Mouse (Mus musculus): ENCODE data around the gene Rimbp3. TPM values are rescaled to one million over a fixed set of nuclear protein-coding genes. Genes with fewer than 3 reads are reported as not detected.

Rimbp3 gene
- polyA plus RNA-seq, 1 experiment from 2014 or later: 0.14 TPM

GRCm38 (mm10) chr16:17200121-17200952 lies 8.1 kb upstream of the Rimbp3 start:
- 1% methylated on average over 24 of the region's 24 CpGs for WGBS
- peak overlapping the region; percentile 99 for H3K4me3 ChIP-seq (ENCODE audit: low read depth, low read length)
- ATAC-seq: 0 out of 2 replicates have a peak, but pooled peaks have one; percentile 3

GRCm38 (mm10) chr16:17200953-17201707 lies 7.3 kb upstream of the Rimbp3 start:
- H3K9ac ChIP-seq (ENCODE audit: low read depth, low read length): peak overlapping the region; percentile 99
- under 1% methylated on average over 72 of the region's 72 CpGs for WGBS
- peak; percentile 77 for ATAC-seq

More at GRCm38 (mm10) chr16:17200121-17200952, 8.1 kb upstream of the Rimbp3 start:
- Histone ChIP-seq H3K27me3 (replicated peaks; ENCODE audit: control insufficient read depth, insufficient read depth, low read length) (no peaks in the 10 kb centered on the region), H3K27ac (ENCODE audit: low read depth, low read length) (peak overlapping the region; percentile 81), H3K4me2 (replicated peaks; ENCODE audit: low read depth) (peak overlapping the region; percentile 74), H3K9me3 (ENCODE audit: control insufficient read depth) (no peaks in the 10 kb centered on the region), H3K36me3 (ENCODE audit: control insufficient read depth, insufficient read depth) (no peaks in the 10 kb centered on the region), H3K4me1 (replicated peaks; ENCODE audit: control insufficient read depth, insufficient read depth, low read length) (0 out of 2 replicates have a peak, but pooled peaks cover 4% of the 10 kb centered on the region), H3K9ac (ENCODE audit: low read depth, low read length) (peak overlapping the region; percentile 99)
- TF ChIP-seq CTCF (IDR thresholded peaks at IDR 0.05; ENCODE audit: low read depth): no peak

GRCm38 (mm10) chr16:17201977-17202376 lies 6.4 kb upstream of the Rimbp3 start:
- peak; percentile 68 for TF ChIP-seq CTCF (IDR thresholded peaks at IDR 0.05; ENCODE audit: low read depth)
- Histone ChIP-seq H3K4me1 (replicated peaks; ENCODE audit: control insufficient read depth, insufficient read depth, low read length) (0 out of 2 replicates have a peak, but pooled peaks cover 4% of the 10 kb centered on the region), H3K36me3 (ENCODE audit: control insufficient read depth, insufficient read depth) (no peaks in the 10 kb centered on the region), H3K4me3 (ENCODE audit: low read depth, low read length) (no peak overlapping the region), H3K27me3 (replicated peaks; ENCODE audit: control insufficient read depth, insufficient read depth, low read length) (no peaks in the 10 kb centered on the region), H3K27ac (ENCODE audit: low read depth, low read length) (no peak overlapping the region), H3K9me3 (ENCODE audit: control insufficient read depth) (no peaks in the 10 kb centered on the region), H3K4me2 (replicated peaks; ENCODE audit: low read depth) (no peak overlapping the region), H3K9ac (ENCODE audit: low read depth, low read length) (no peak overlapping the region)
- peak; percentile 48 for ATAC-seq
- WGBS: 53% methylated on average over 2 of the region's 2 CpGs

More at GRCm38 (mm10) chr16:17200953-17201707, 7.3 kb upstream of the Rimbp3 start:
- TF ChIP-seq CTCF (IDR thresholded peaks at IDR 0.05; ENCODE audit: low read depth): 0 out of 2 replicates have a peak, but pooled peaks have one; percentile 2
- Histone ChIP-seq H3K27me3 (replicated peaks; ENCODE audit: control insufficient read depth, insufficient read depth, low read length) (no peaks in the 10 kb centered on the region), H3K4me2 (replicated peaks; ENCODE audit: low read depth) (peak overlapping the region; percentile 74), H3K9me3 (ENCODE audit: control insufficient read depth) (no peaks in the 10 kb centered on the region), H3K4me1 (replicated peaks; ENCODE audit: control insufficient read depth, insufficient read depth, low read length) (0 out of 2 replicates have a peak, but pooled peaks cover 4% of the 10 kb centered on the region), H3K27ac (ENCODE audit: low read depth, low read length) (peak overlapping the region; percentile 81), H3K4me3 (ENCODE audit: low read depth, low read length) (peak overlapping the region; percentile 99), H3K36me3 (ENCODE audit: control insufficient read depth, insufficient read depth) (no peaks in the 10 kb centered on the region)

GRCm38 (mm10) chr16:17202549-17202948 lies 5.9 kb upstream of the Rimbp3 start, which contains the start of gene Ube2l3:
Gene Ube2l3 (minus strand): TSS chr16:17202649.
- peak within 1 kb of the TSS; percentile 99 for H3K4me3 ChIP-seq (ENCODE audit: low read depth, low read length)
- ATAC-seq: no peak
- no peak within 1 kb of the TSS for H3K27ac ChIP-seq (ENCODE audit: low read depth, low read length)
- H3K9ac ChIP-seq (ENCODE audit: low read depth, low read length): no peak within 1 kb of the TSS
- H3K9me3 ChIP-seq (ENCODE audit: control insufficient read depth): no peaks in the 10 kb centered on the region
- 97% methylated on average over 1 of the region's 1 CpGs for WGBS
- H3K36me3 ChIP-seq (ENCODE audit: control insufficient read depth, insufficient read depth): no peaks in the 10 kb centered on the region
- peak within 1 kb of the TSS; percentile 74 for H3K4me2 ChIP-seq (replicated peaks; ENCODE audit: low read depth)
- H3K4me1 ChIP-seq (replicated peaks; ENCODE audit: control insufficient read depth, insufficient read depth, low read length): 0 out of 2 replicates have a peak, but pooled peaks cover 4% of the 10 kb centered on the region
- TF ChIP-seq CTCF (IDR thresholded peaks at IDR 0.05; ENCODE audit: low read depth): no peak
- no peaks in the 10 kb centered on the region for H3K27me3 ChIP-seq (replicated peaks; ENCODE audit: control insufficient read depth, insufficient read depth, low read length)

GRCm38 (mm10) chr16:17204990-17205389 lies 3.4 kb upstream of the Rimbp3 start:
- no peak overlapping the region for H3K4me3 ChIP-seq (ENCODE audit: low read depth, low read length)
- TF ChIP-seq CTCF (IDR thresholded peaks at IDR 0.05; ENCODE audit: low read depth): peak; percentile 84
- ATAC-seq: no peak
- no peaks in the 10 kb centered on the region for H3K36me3 ChIP-seq (ENCODE audit: control insufficient read depth, insufficient read depth)
- no peak overlapping the region for H3K4me2 ChIP-seq (replicated peaks; ENCODE audit: low read depth)
- no peaks in the 10 kb centered on the region for H3K9me3 ChIP-seq (ENCODE audit: control insufficient read depth)
- H3K9ac ChIP-seq (ENCODE audit: low read depth, low read length): no peak overlapping the region
- H3K4me1 ChIP-seq (replicated peaks; ENCODE audit: control insufficient read depth, insufficient read depth, low read length): peaks cover 8% of the 10 kb centered on the region; the same call in 1 of the 2 replicates
- no peak overlapping the region for H3K27ac ChIP-seq (ENCODE audit: low read depth, low read length)
- 9% methylated on average over 6 of the region's 6 CpGs for WGBS
- no peaks in the 10 kb centered on the region for H3K27me3 ChIP-seq (replicated peaks; ENCODE audit: control insufficient read depth, insufficient read depth, low read length)

All from intestine, postnatal 0 days (tissue).